Mouse (Mus musculus) ES-E14 (cell line): ENCODE data around the gene Macf1. TPM values are rescaled to one million over a fixed set of nuclear protein-coding genes. Genes with fewer than 3 reads are reported as not detected.

Experiments used
- DNase-seq: peaks from one replicate; pipeline ENCODE4 v3.0.0-alpha.2; 2013; ENCODE audit warnings: low read depth, low spot score
- H3K27ac ChIP-seq: 2 replicates; pipeline ENCODE4 v1.5.1; 2012; ENCODE audit warnings: low read depth, mild to moderate bottlenecking, low read length, moderate library complexity, mixed read lengths; ENCODE audit not compliant: poor library complexity, insufficient read depth, severe bottlenecking
- H3K36me3 ChIP-seq: 2 replicates; pipeline ENCODE4 v1.6.1; 2012; ENCODE audit warnings: mild to moderate bottlenecking, low read length, moderate library complexity, mixed read lengths; ENCODE audit not compliant: control insufficient read depth, poor library complexity, insufficient read depth, severe bottlenecking
- H3K4me1 ChIP-seq, 2 experiments: fragments of 150-350 bp in 1 of 2; sonication (generic) in 1 of 2; 2 replicates each; pipeline ENCODE4 v1.6.1; 2012; ENCODE audit warnings: low read length in 2 of 2, mild to moderate bottlenecking in 1 of 2, mixed read lengths in 1 of 2; ENCODE audit not compliant: control insufficient read depth in 2 of 2, insufficient read depth in 2 of 2, poor library complexity in 1 of 2
- H3K4me3 ChIP-seq, 2 experiments: fragments of 150-350 bp in 1 of 2; sonication (generic) in 1 of 2; 2 replicates each; pipeline ENCODE4 v1.5.1; 2012; ENCODE audit warnings: low read length in 2 of 2, low read depth in 1 of 2, mild to moderate bottlenecking in 1 of 2, mixed read lengths in 1 of 2; ENCODE audit not compliant: insufficient read depth in 1 of 2, poor library complexity in 1 of 2, severe bottlenecking in 1 of 2
- H3K9ac ChIP-seq: 2 replicates; pipeline ENCODE4 v1.6.1; 2012; ENCODE audit warnings: low read depth, mild to moderate bottlenecking, low read length, mixed read lengths; ENCODE audit not compliant: poor library complexity, insufficient read depth, severe bottlenecking
- H3K9me3 ChIP-seq: fragments of 150-350 bp; sonication (generic); 2 replicates; pipeline ENCODE4 v1.6.1; 2012; ENCODE audit warnings: low read depth, mild to moderate bottlenecking, low read length; ENCODE audit not compliant: control insufficient read depth, insufficient read depth
- CHD2 ChIP-seq: IDR thresholded peaks from 2 replicates; pipeline ENCODE4 v1.6.1; 2014; ENCODE audit warnings: mild to moderate bottlenecking, low read depth, low read length, inconsistent platforms
- HCFC1 ChIP-seq: IDR thresholded peaks from 2 replicates; pipeline ENCODE4 v1.6.1; 2012; ENCODE audit warnings: low read length, inconsistent platforms, borderline replicate concordance; ENCODE audit not compliant: insufficient read depth
- MAFK ChIP-seq: IDR thresholded peaks from 2 replicates; pipeline ENCODE4 v1.6.1; 2014; ENCODE audit warnings: mild to moderate bottlenecking, low read depth, low read length, inconsistent platforms; ENCODE audit not compliant: insufficient read depth
- ZC3H11A ChIP-seq: IDR thresholded peaks from 2 replicates; pipeline ENCODE4 v1.6.1; 2012; ENCODE audit warnings: low read depth, mild to moderate bottlenecking, inconsistent platforms, low read length, borderline replicate concordance
- ZNF384 ChIP-seq: IDR thresholded peaks from 2 replicates; pipeline ENCODE4 v1.6.1; 2012; ENCODE audit warnings: low read depth, low read length, inconsistent platforms
- in situ Hi-C, 2 experiments: fragments of 600-800 bp; cut with MboI; formaldehyde crosslinking; loops; one replicate each; pipeline ENCODE4 v1.15.1; 2025; ENCODE audit warnings: low sequenced_read_pairs in 2 of 2, inconsistent platforms in 1 of 2; ENCODE audit not compliant: unreplicated experiment in 2 of 2
- total RNA-seq: library from RNA; depleted of rRNA; stranded (reverse); fragments of 300-350 nt; gene quantifications from 2 replicates; pipeline ENCODE4 v1.2.3, GENCODE M21; 2012

Macf1 gene
- total RNA-seq, 1 experiment: 277 TPM

- Histone ChIP-seq H3K4me3 (no peak overlapping the region), H3K9me3 (no peaks in the 10 kb centered on the region), H3K9ac (no peak overlapping the region), H3K4me1 (peaks cover 0 to 8% of the 10 kb centered on the region in 2 experiments; a peak in 3 of 4 replicates), H3K36me3 (no peaks in the 10 kb centered on the region; the same call in 1 of the 2 replicates), H3K27ac (no peak overlapping the region)
- in situ Hi-C loops: no loop called here
- no peak for TF ChIP-seq ZNF384
- TF ChIP-seq CHD2: no peak
- TF ChIP-seq HCFC1: no peak
- TF ChIP-seq MAFK: no peak
- DNase-seq: no peak
Measured at GRCm38 (mm10) chr4:123413876-123414275, 270.3 kb downstream of the Macf1 start.

GRCm38 (mm10) chr4:123412981-123413380 is 271.2 kb downstream of the Macf1 start:
- DNase-seq: no peak
- Histone ChIP-seq H3K4me3 (peak overlapping the region in 1 of 2 experiments; percentile 97; a peak in 1 of 4 replicates), H3K9me3 (no peaks in the 10 kb centered on the region), H3K36me3 (no peaks in the 10 kb centered on the region; the same call in 1 of the 2 replicates), H3K4me1 (peaks cover 0 to 8% of the 10 kb centered on the region in 2 experiments; a peak in 3 of 4 replicates), H3K27ac (no peak overlapping the region), H3K9ac (no peak overlapping the region)
- in situ Hi-C loops: no loop called here
- no peak for TF ChIP-seq ZNF384
- no peak for TF ChIP-seq CHD2
- no peak for TF ChIP-seq MAFK
- TF ChIP-seq ZC3H11A: no peak
- no peak for TF ChIP-seq HCFC1

- Histone ChIP-seq H3K9me3 (no peaks in the 10 kb centered on the region), H3K27ac (no peak overlapping the region), H3K36me3 (no peaks in the 10 kb centered on the region; the same call in 1 of the 2 replicates), H3K4me1 (peaks cover 0 to 8% of the 10 kb centered on the region in 2 experiments; a peak in 3 of 4 replicates), H3K4me3 (peak overlapping the region; percentile 96 to 97), H3K9ac (no peak overlapping the region; the same call in 1 of the 2 replicates)
- no peak for TF ChIP-seq ZNF384
- no peak for TF ChIP-seq ZC3H11A
- TF ChIP-seq CHD2: no peak
- TF ChIP-seq HCFC1: no peak
- TF ChIP-seq MAFK: no peak
- DNase-seq: no peak
- in situ Hi-C loops: no loop called here
Measured at GRCm38 (mm10) chr4:123412528-123412878, 271.7 kb downstream of the Macf1 start.

GRCm38 (mm10) chr4:123411732-123412527 is 272.2 kb downstream of the Macf1 start:
- no peaks in the 10 kb centered on the region; the same call in 1 of the 2 replicates for H3K36me3 ChIP-seq
- no peak for TF ChIP-seq CHD2
- TF ChIP-seq MAFK: no peak
- no peak for TF ChIP-seq HCFC1
- no peak for TF ChIP-seq ZC3H11A
- no peak for TF ChIP-seq ZNF384
- in situ Hi-C loops: no loop called here
- peak overlapping the region; percentile 96 to 97 for H3K4me3 ChIP-seq
- peaks cover 0 to 8% of the 10 kb centered on the region in 2 experiments; a peak in 3 of 4 replicates for H3K4me1 ChIP-seq
- H3K27ac ChIP-seq: peak overlapping the region; percentile 16; the same call in 1 of the 2 replicates
- no peaks in the 10 kb centered on the region for H3K9me3 ChIP-seq
- H3K9ac ChIP-seq: peak overlapping the region; percentile 82
- peak; percentile 88 for DNase-seq
